ENCODE assay signal across 26 mouse cellular contexts in genomic region chr9:57012895-57013294, GRCm38 (mm10). TPM values are rescaled to one million over a fixed set of nuclear protein-coding genes. Genes with fewer than 3 reads are reported as not detected.
DNase-seq lines count a peak whose midpoint lies in the region; ATAC-seq and TF ChIP-seq lines count a peak whose summit lies in the region.
"Had no signal": no experiment of that assay in that cellular context is flagged by ENCODE, and none has a peak within 500 bp of the region (broad histone marks: within the 10 kb centered on the region; RNA-seq: fewer than 3 reads in every experiment).

No protein-coding gene starts in this region.

- H3K27me3 ChIP-seq in liver, adult 2 months (ENCODE audit: control insufficient read depth, insufficient read depth, low read length) = no peaks in the 10 kb centered on the region
- no peaks in the 10 kb centered on the region for H3K27me3 ChIP-seq in liver, postnatal 0 days (ENCODE audit: insufficient read depth, low read length)
- H3K27me3 ChIP-seq: CH12.LX; embryonic facial prominence, embryonic 13.5 days; embryonic facial prominence, embryonic 15.5 days; forebrain, embryonic 13.5 days; forebrain, embryonic 15.5 days; Patski had no signal

- H3K9ac ChIP-seq in liver, adult 2 months (ENCODE audit: low read depth, low read length) = no peak overlapping the region
- no peak overlapping the region for H3K9ac ChIP-seq in liver, postnatal 0 days (replicated peaks)
- H3K9ac ChIP-seq: embryonic facial prominence, embryonic 13.5 days; embryonic facial prominence, embryonic 15.5 days; forebrain, embryonic 13.5 days; forebrain, embryonic 15.5 days; forebrain, postnatal 0 days had no signal

- no peak for ATAC-seq in liver, postnatal 0 days
- ATAC-seq: activated CD4-positive, CD25-positive, alpha-beta regulatory T cell, adult 4 months; CD4-positive, CD25-positive, alpha-beta regulatory T cell, adult 4 months; forebrain, embryonic 13.5 days; forebrain, embryonic 15.5 days; forebrain, postnatal 0 days; Patski had no signal

- TF ChIP-seq POLR2A in liver, adult 2 months (IDR thresholded peaks at IDR 0.05; ENCODE audit: extremely low read depth, insufficient read depth, low read length) = no peak

- no peak for TF ChIP-seq CTCF in liver, adult 2 months (IDR thresholded peaks at IDR 0.05; ENCODE audit: low read depth, low read length)
- TF ChIP-seq CTCF in liver, postnatal 0 days (IDR thresholded peaks at IDR 0.05; ENCODE audit: low read depth) = no peak

- no peaks in the 10 kb centered on the region; the same call in 1 of the 2 replicates for H3K79me2 ChIP-seq in liver, adult 2 months (ENCODE audit: control insufficient read depth, insufficient read depth, low read length)

- peaks cover 17% of the 10 kb centered on the region for H3K4me1 ChIP-seq in liver, adult 2 months (ENCODE audit: control insufficient read depth, insufficient read depth, low read length)
- H3K4me1 ChIP-seq in liver, postnatal 0 days (ENCODE audit: insufficient read depth) = no peaks in the 10 kb centered on the region
- H3K4me1 ChIP-seq: embryonic facial prominence, embryonic 13.5 days; embryonic facial prominence, embryonic 15.5 days; forebrain, embryonic 13.5 days; forebrain, embryonic 15.5 days had no signal

- H3K4me2 ChIP-seq in liver, postnatal 0 days (ENCODE audit: low read depth, low read length) = no peak overlapping the region
- H3K4me2 ChIP-seq: embryonic facial prominence, embryonic 13.5 days; embryonic facial prominence, embryonic 15.5 days; forebrain, embryonic 13.5 days; forebrain, embryonic 15.5 days had no signal

- no peak for DNase-seq in liver, adult 2 months (ENCODE audit: extremely low read depth, low read depth, low spot score)
- DNase-seq in liver, postnatal 0 days = no peak
- peak; percentile 33 for DNase-seq in R1 (ENCODE audit: low read depth, low spot score)
- DNase-seq in testis, postnatal 14 days (ENCODE audit: low spot score) = no peak
- DNase-seq in cerebellum, postnatal 14 days = no peak
- DNase-seq: adrenal gland, adult 8-10 months; adrenal gland, postnatal 14 days; adrenal gland, postnatal 36 days; B cell, adult 2 months; cerebellum, adult 11-12 months; cerebellum, adult 2 months; cerebellum, adult 9-10 months; cerebellum, postnatal 10 days; cerebellum, postnatal 36 days; embryo, embryonic 11 days; forebrain, postnatal 0 days had no signal

- no peak overlapping the region for H3K4me3 ChIP-seq in liver, adult 2 months (ENCODE audit: insufficient read depth, low read depth, low read length)
- no peak overlapping the region for H3K4me3 ChIP-seq in liver, postnatal 0 days (ENCODE audit: low read depth, low read length)
- H3K4me3 ChIP-seq: embryonic facial prominence, embryonic 13.5 days; embryonic facial prominence, embryonic 15.5 days; erythroblast, embryonic 14.5 days; forebrain, embryonic 10.5 days; forebrain, embryonic 13.5 days; forebrain, embryonic 15.5 days had no signal

- 95% methylated on average over 4 of the region's 4 CpGs for WGBS in liver, adult 2 months
- WGBS in liver, postnatal 0 days (ENCODE audit: insufficient replicate concordance) = 76% methylated on average over 4 of the region's 4 CpGs

- peak overlapping the region; percentile 58; the same call in 1 of the 2 replicates for H3K27ac ChIP-seq in liver, adult 2 months (replicated peaks; ENCODE audit: insufficient read depth, low read depth, low read length)
- H3K27ac ChIP-seq in liver, postnatal 0 days (ENCODE audit: low read depth) = no peak overlapping the region
- H3K27ac ChIP-seq: embryonic facial prominence, embryonic 13.5 days; embryonic facial prominence, embryonic 15.5 days; forebrain, embryonic 10.5 days; forebrain, embryonic 13.5 days; forebrain, embryonic 15.5 days had no signal

- no peak for TF ChIP-seq EP300 in liver, postnatal 0 days (IDR thresholded peaks at IDR 0.05; ENCODE audit: low read depth)

- H3K9me3 ChIP-seq in liver, postnatal 0 days (ENCODE audit: low read length) = no peaks in the 10 kb centered on the region
- H3K9me3 ChIP-seq: embryonic facial prominence, embryonic 15.5 days; forebrain, embryonic 15.5 days had no signal

- no peaks in the 10 kb centered on the region for H3K36me3 ChIP-seq in liver, adult 2 months (ENCODE audit: control insufficient read depth, insufficient read depth, low read length)
- no peaks in the 10 kb centered on the region for H3K36me3 ChIP-seq in liver, postnatal 0 days (replicated peaks; ENCODE audit: insufficient read depth, low read length)

RNA-seq across cellular contexts. Expression of gene Ptpn9, which starts 18.2 kb away (rescaled TPM):
- 6.5 and 8.2 TPM in 2 replicates for total RNA-seq in liver, adult 2 months (2014; rRNA removed)
- 10.6 and 12.4 TPM in 2 replicates for polyA plus RNA-seq in liver, adult 2 months (2012; rRNA removed)
- 4.9 and 5.0 TPM in 2 replicates for polyA plus RNA-seq in liver, postnatal 0 days (2015; fragmentation: Nextera tagmentation; extraction: Ambion mirVana)

RNA-seq across cellular contexts. Expression of gene Sin3a, which starts 58.9 kb away (rescaled TPM):
- 15.1 and 17.9 TPM in 2 replicates for total RNA-seq in liver, adult 2 months (2014; rRNA removed)
- polyA plus RNA-seq in liver, adult 2 months (2012; rRNA removed) = 34.6 and 35.9 TPM in 2 replicates
- 6.1 and 6.6 TPM in 2 replicates for polyA plus RNA-seq in liver, postnatal 0 days (2015; fragmentation: Nextera tagmentation; extraction: Ambion mirVana)
